Mouse (Mus musculus) ES-Bruce4 (cell line): ENCODE results near the gene Omg.

Experiments used
- CTCF ChIP-seq: IDR thresholded peaks from one replicate; pipeline ENCODE4 v1.8.1; 2011; ENCODE audit warnings: low read depth, low read length
- POLR2A ChIP-seq: IDR thresholded peaks from one replicate; pipeline ENCODE4 v1.8.1; 2011; ENCODE audit warnings: low read length; ENCODE audit not compliant: insufficient read depth

DNA sequence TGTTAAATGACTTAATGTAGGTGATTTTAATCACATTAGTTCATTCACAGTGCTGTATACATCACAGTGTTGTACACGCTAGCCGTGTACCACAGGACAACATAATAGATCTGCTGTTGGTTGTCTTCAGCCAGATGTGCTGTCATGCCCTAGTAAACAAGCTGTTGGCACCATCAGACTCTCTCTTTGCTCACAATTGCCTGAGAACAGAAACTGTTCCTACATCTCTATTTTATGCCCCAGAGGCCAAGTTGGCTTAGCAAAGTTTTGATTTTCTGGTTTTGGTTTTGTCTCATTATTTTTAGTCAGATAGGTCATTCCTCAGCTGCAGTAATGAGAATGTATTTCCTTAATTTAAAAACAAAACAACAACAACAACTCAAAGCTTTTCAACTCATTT is 25.9 kb upstream of the Omg start:
- TF ChIP-seq CTCF (no peak), POLR2A (no peak)
